Mouse (Mus musculus) embryonic fibroblast, embryonic 13.5 days (primary cell): ENCODE measurements at regions not wholly inside any gene's neighbourhood (a gene's known extent, or its start where the extent isn't known, plus 50 kb on each side); places are given as distances from the start of the nearest gene placed in this dataset.

ENCODE experiments used
- H3K27ac ChIP-seq: 2 replicates; pipeline ENCODE4 v1.5.1; 2012; ENCODE audit warnings: low read length, control low read depth, inconsistent platforms; ENCODE audit not compliant: insufficient read depth
- H3K4me1 ChIP-seq: 2 replicates; pipeline ENCODE4 v1.6.1; 2011; ENCODE audit warnings: low read length; ENCODE audit not compliant: control insufficient read depth, insufficient read depth
- H3K4me3 ChIP-seq: 2 replicates; pipeline ENCODE4 v1.5.1; 2011; ENCODE audit warnings: mild to moderate bottlenecking, control low read depth, low read length; ENCODE audit not compliant: insufficient read depth
- CTCF ChIP-seq: IDR thresholded peaks from 2 replicates; pipeline ENCODE4 v1.5.1; 2011; ENCODE audit warnings: mild to moderate bottlenecking, control low read depth, low read length, moderate library complexity, borderline replicate concordance; ENCODE audit not compliant: insufficient read depth
- POLR2A ChIP-seq: IDR thresholded peaks from 2 replicates; pipeline ENCODE4 v1.6.1; 2011; ENCODE audit warnings: low read depth, mild to moderate bottlenecking, control low read depth, low read length, moderate library complexity

GRCm38 (mm10) chr10:29661752-29662151 is 126.1 kb upstream of the Rspo3 start:
- H3K4me3 ChIP-seq: no peak overlapping the region
- H3K27ac ChIP-seq: no peak overlapping the region
- H3K4me1 ChIP-seq: no peaks in the 10 kb centered on the region
- TF ChIP-seq POLR2A (no peak), CTCF (no peak)

GRCm38 (mm10) chr10:29640249-29640648 is 104.6 kb upstream of the Rspo3 start:
- no peaks in the 10 kb centered on the region for H3K4me1 ChIP-seq
- no peak for TF ChIP-seq POLR2A
- TF ChIP-seq CTCF: no peak
- no peak overlapping the region for H3K27ac ChIP-seq
- no peak overlapping the region for H3K4me3 ChIP-seq

- H3K4me1 ChIP-seq: no peaks in the 10 kb centered on the region; the same call in 1 of the 2 replicates
- H3K4me3 ChIP-seq: no peak overlapping the region
- no peak overlapping the region for H3K27ac ChIP-seq
- TF ChIP-seq POLR2A (no peak), CTCF (no peak)
Measured at GRCm38 (mm10) chr10:29635828-29636227, 100.2 kb upstream of the Rspo3 start.

- no peaks in the 10 kb centered on the region for H3K4me1 ChIP-seq
- no peak overlapping the region for H3K27ac ChIP-seq
- TF ChIP-seq POLR2A (no peak), CTCF (no peak)
- no peak overlapping the region for H3K4me3 ChIP-seq
Measured at GRCm38 (mm10) chr10:29595455-29595854, 59.8 kb upstream of the Rspo3 start.

- no peak overlapping the region for H3K27ac ChIP-seq
- no peak overlapping the region for H3K4me3 ChIP-seq
- H3K4me1 ChIP-seq: no peaks in the 10 kb centered on the region
- no peak for TF ChIP-seq CTCF
- no peak for TF ChIP-seq POLR2A
Measured at GRCm38 (mm10) chr10:29594969-29595368, 59.3 kb upstream of the Rspo3 start.

- Histone ChIP-seq H3K27ac (no peak overlapping the region), H3K4me1 (no peaks in the 10 kb centered on the region), H3K4me3 (no peak overlapping the region)
- no peak for TF ChIP-seq POLR2A
- no peak for TF ChIP-seq CTCF
Measured at GRCm38 (mm10) chr10:29592906-29593305, 57.2 kb upstream of the Rspo3 start.

- Histone ChIP-seq H3K4me3 (no peak overlapping the region), H3K27ac (no peak overlapping the region), H3K4me1 (no peaks in the 10 kb centered on the region)
- TF ChIP-seq POLR2A (no peak), CTCF (no peak)
Measured at GRCm38 (mm10) chr10:29590187-29590586, 54.5 kb upstream of the Rspo3 start.

GRCm38 (mm10) chr10:29589739-29590138 is 54.1 kb upstream of the Rspo3 start:
- no peak overlapping the region for H3K4me3 ChIP-seq

More at GRCm38 (mm10) chr10:29589739-29590138, 54.1 kb upstream of the Rspo3 start:
- TF ChIP-seq CTCF: no peak
- TF ChIP-seq POLR2A: no peak
- no peak overlapping the region for H3K27ac ChIP-seq
- H3K4me1 ChIP-seq: no peaks in the 10 kb centered on the region
